Mouse (Mus musculus) heart, adult 2 months (tissue): ENCODE results near the gene Macrod1. TPM values are rescaled to one million over a fixed set of nuclear protein-coding genes. Genes with fewer than 3 reads are reported as not detected.

Experiments used
- DNase-seq, 2 experiments: peaks; one replicate each; pipeline ENCODE4 v3.0.0; 2021
- H3K27ac ChIP-seq: fragments of 200-600 bp; 2 replicates; pipeline ENCODE4 v1.8.1; 2022
- H3K27me3 ChIP-seq: fragments of 200-500 bp; 2 replicates; pipeline ENCODE4 v1.6.1; 2012; ENCODE audit warnings: mild to moderate bottlenecking, low read length, inconsistent platforms, mixed read lengths; ENCODE audit not compliant: control insufficient read depth, insufficient read depth
- H3K36me3 ChIP-seq: fragments of 200-500 bp; 2 replicates; pipeline ENCODE4 v1.6.1; 2012; ENCODE audit warnings: low read length, inconsistent platforms; ENCODE audit not compliant: control insufficient read depth, insufficient read depth
- H3K4me1 ChIP-seq: fragments of 200-500 bp; 2 replicates; pipeline ENCODE4 v1.6.1; 2011; ENCODE audit warnings: low read length; ENCODE audit not compliant: control insufficient read depth, insufficient read depth
- H3K4me3 ChIP-seq: fragments of 200-600 bp; 2 replicates; pipeline ENCODE4 v1.8.1; 2022
- H3K79me2 ChIP-seq: fragments of 200-500 bp; replicated peaks from 2 replicates; pipeline ENCODE4 v1.6.1; 2012; ENCODE audit warnings: mild to moderate bottlenecking, inconsistent platforms, low read length, moderate library complexity, mixed read lengths; ENCODE audit not compliant: control insufficient read depth, insufficient read depth
- H3K9ac ChIP-seq: fragments of 200-500 bp; 2 replicates; pipeline ENCODE4 v1.6.1; 2012; ENCODE audit warnings: low read depth, mild to moderate bottlenecking, control low read depth, inconsistent platforms, low read length, mixed read lengths
- CTCF ChIP-seq: fragments of 200-600 bp; IDR thresholded peaks from 2 replicates; pipeline ENCODE4 v1.8.1; 2022; ENCODE audit warnings: antibody characterized with exemption, mild to moderate bottlenecking, moderate library complexity
- EP300 ChIP-seq: fragments of 200-500 bp; IDR thresholded peaks from 2 replicates; pipeline ENCODE4 v1.6.1; 2011; ENCODE audit warnings: low read depth, low read length, control low read depth; ENCODE audit not compliant: insufficient read depth
- POLR2A ChIP-seq: fragments of 200-500 bp; IDR thresholded peaks from 2 replicates; pipeline ENCODE4 v1.6.1; 2011; ENCODE audit warnings: mild to moderate bottlenecking, low read depth, low read length, control low read depth; ENCODE audit not compliant: insufficient read depth
- WGBS: fragments of 180-500 bp; shearing (Covaris S2); methylation state at CpG from one replicate; pipeline ENCODE4 v1.1.7; 2018; 5-methylcytosine and 5-hydroxymethylcytosine counted together
- intact Hi-C: fragments of 180-260 bp; cut with DNase I; formaldehyde crosslinking; loops from one replicate; pipeline ENCODE4 v1.15.1; 2025
- polyA plus RNA-seq: library from polyadenylated mRNA; depleted of rRNA; stranded (reverse); fragments of >200 nt; gene quantifications from 2 replicates; pipeline ENCODE4 v1.2.3, GENCODE M21; 2012
- total RNA-seq, 2 experiments: library from RNA; stranded (reverse); gene quantifications; 2 replicates each; pipeline ENCODE4 v1.2.3; 2021

The Macrod1 gene
- total and polyA plus RNA-seq, 3 experiments: 262 to 309 (median 278) TPM

GRCm38 (mm10) chr19:7212216-7212615, 155.6 kb downstream of the Macrod1 start:
- Histone ChIP-seq H3K27ac (no peak overlapping the region), H3K79me2 (no peaks in the 10 kb centered on the region; the same call in 1 of the 2 replicates), H3K9ac (no peak overlapping the region), H3K4me1 (peaks cover 13% of the 10 kb centered on the region), H3K36me3 (peaks cover 11% of the 10 kb centered on the region), H3K27me3 (no peaks in the 10 kb centered on the region), H3K4me3 (no peak overlapping the region)
- TF ChIP-seq CTCF: no peak
- TF ChIP-seq POLR2A: no peak
- no peak for DNase-seq
- intact Hi-C loops: no loop called here
- 70% methylated on average over 1 of the region's 1 CpGs for WGBS

- Histone ChIP-seq H3K79me2 (no peaks in the 10 kb centered on the region; the same call in 1 of the 2 replicates), H3K27me3 (no peaks in the 10 kb centered on the region), H3K4me1 (peaks cover 13% of the 10 kb centered on the region), H3K36me3 (peaks cover 11% of the 10 kb centered on the region), H3K9ac (no peak overlapping the region), H3K27ac (no peak overlapping the region), H3K4me3 (no peak overlapping the region)
- WGBS: 75% methylated on average over 3 of the region's 3 CpGs
- DNase-seq: no peak
- TF ChIP-seq EP300 (no peak), CTCF (no peak), POLR2A (no peak)
- intact Hi-C loops: no loop called here
Observed at GRCm38 (mm10) chr19:7213010-7213409, 156.4 kb downstream of the Macrod1 start.

- no peak overlapping the region for H3K27ac ChIP-seq
- peaks cover 11% of the 10 kb centered on the region for H3K36me3 ChIP-seq
Observed at GRCm38 (mm10) chr19:7214484-7214883, 157.9 kb downstream of the Macrod1 start.

GRCm38 (mm10) chr19:7217162-7217925, 160.7 kb downstream of the Macrod1 start, which contains the start of gene Cox8a:
Gene Cox8a (minus strand): TSS chr19:7217616.
- H3K4me1 ChIP-seq: peaks cover 13% of the 10 kb centered on the region
- WGBS: under 1% methylated on average over 50 of the region's 50 CpGs
- intact Hi-C loops: loop anchor here (2.0 to 5.0 kb wide), 2 partner anchors 23 to 125 kb away; partner anchors contain the start of genes Mark2 and Naa40
- H3K79me2 ChIP-seq: no peaks in the 10 kb centered on the region; the same call in 1 of the 2 replicates
- no peaks in the 10 kb centered on the region for H3K27me3 ChIP-seq
- peak within 1 kb of the TSS; percentile 98 for H3K9ac ChIP-seq
- H3K4me3 ChIP-seq: peak within 1 kb of the TSS; percentile 81
- H3K27ac ChIP-seq: peak within 1 kb of the TSS; percentile 98
- TF ChIP-seq EP300: peak; percentile 73
- TF ChIP-seq POLR2A: peak; percentile 90
- TF ChIP-seq CTCF: 0 out of 2 replicates have a peak, but pooled peaks have one; percentile 8
- DNase-seq: peak; percentile 94 to 97
- H3K36me3 ChIP-seq: peaks cover 11% of the 10 kb centered on the region

More at GRCm38 (mm10) chr19:7214484-7214883, 157.9 kb downstream of the Macrod1 start:
- Histone ChIP-seq H3K27me3 (no peaks in the 10 kb centered on the region), H3K4me1 (peaks cover 13% of the 10 kb centered on the region), H3K9ac (no peak overlapping the region), H3K79me2 (no peaks in the 10 kb centered on the region; the same call in 1 of the 2 replicates), H3K4me3 (no peak overlapping the region)
- WGBS: 41% methylated on average over 5 of the region's 5 CpGs
- intact Hi-C loops: no loop called here
- TF ChIP-seq EP300 (no peak), CTCF (no peak), POLR2A (no peak)
- peak in 1 of 2 experiments; percentile 14 for DNase-seq

- no peak for TF ChIP-seq EP300
- TF ChIP-seq CTCF: no peak
- no peak for TF ChIP-seq POLR2A
- H3K9ac ChIP-seq: no peak overlapping the region
- intact Hi-C loops: loop anchor here (2.0 to 5.0 kb wide), 2 partner anchors 23 to 124 kb away; partner anchors contain the start of genes Mark2 and Naa40
- H3K36me3 ChIP-seq: peaks cover 11% of the 10 kb centered on the region
- WGBS: 7% methylated on average over 6 of the region's 6 CpGs
- no peaks in the 10 kb centered on the region; the same call in 1 of the 2 replicates for H3K79me2 ChIP-seq
- peaks cover 13% of the 10 kb centered on the region for H3K4me1 ChIP-seq
- no peaks in the 10 kb centered on the region for H3K27me3 ChIP-seq
- DNase-seq: no peak
- H3K27ac ChIP-seq: no peak overlapping the region
- H3K4me3 ChIP-seq: no peak overlapping the region
Observed at GRCm38 (mm10) chr19:7217926-7218267, 161.3 kb downstream of the Macrod1 start.

- intact Hi-C loops: loop anchor here (5.0 kb wide), 1 partner anchor 124 kb away; the partner anchor contains the start of gene Mark2
Observed at GRCm38 (mm10) chr19:7218753-7219152, 162.1 kb downstream of the Macrod1 start.

More at GRCm38 (mm10) chr19:7218753-7219152, 162.1 kb downstream of the Macrod1 start:
- no peak for TF ChIP-seq CTCF
- no peak for TF ChIP-seq POLR2A
- TF ChIP-seq EP300: no peak
- H3K27me3 ChIP-seq: no peaks in the 10 kb centered on the region
- H3K4me3 ChIP-seq: no peak overlapping the region
- H3K9ac ChIP-seq: no peak overlapping the region
- WGBS: 94% methylated on average over 5 of the region's 5 CpGs
- H3K36me3 ChIP-seq: peaks cover 11% of the 10 kb centered on the region
- no peak for DNase-seq
- H3K4me1 ChIP-seq: peaks cover 13% of the 10 kb centered on the region
- no peak overlapping the region for H3K27ac ChIP-seq
- no peaks in the 10 kb centered on the region for H3K79me2 ChIP-seq
